Mouse (Mus musculus): Measurements from ENCODE around the gene Pnpla1. TPM values are rescaled to one million over a fixed set of nuclear protein-coding genes. Genes with fewer than 3 reads are reported as not detected.
A peak's percentile ranks its signal among the peaks of the same experiment; 100 is the strongest.

The Pnpla1 gene
- polyA plus RNA-seq, 1 experiment from 2014 or later = 1.2 TPM

DNA sequence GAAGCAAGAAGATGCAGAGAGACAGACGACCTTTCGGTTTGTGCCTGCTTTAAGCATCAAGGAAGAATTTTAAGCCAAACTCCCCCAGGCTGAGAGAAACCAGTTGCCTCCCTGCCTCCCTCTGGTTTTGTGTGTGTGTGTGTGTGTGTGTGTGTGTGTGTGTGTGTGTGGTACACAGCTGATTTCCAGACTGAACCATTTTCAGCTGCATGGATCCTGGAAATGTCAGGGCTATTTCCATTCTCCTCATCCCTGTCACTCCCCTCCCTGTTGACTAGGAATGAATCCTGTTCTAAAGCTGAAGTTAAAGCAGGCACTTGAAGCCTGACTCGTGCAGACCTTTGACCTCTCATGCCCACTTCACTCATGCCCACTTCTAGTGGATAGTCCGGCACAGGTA lies 16.0 kb downstream of the Pnpla1 start:
- H3K9me3 ChIP-seq = no peaks in the 10 kb centered on the region
- H3K36me3 ChIP-seq = no peaks in the 10 kb centered on the region
- H3K27me3 ChIP-seq (replicated peaks) = no peaks in the 10 kb centered on the region
- H3K4me2 ChIP-seq (replicated peaks) = no peak overlapping the region
- 71% methylated on average over 4 of the region's 4 CpGs for WGBS
- no peak overlapping the region for H3K9ac ChIP-seq
- H3K27ac ChIP-seq = no peak overlapping the region
- ATAC-seq = no peak
- H3K4me1 ChIP-seq (replicated peaks) = 0 out of 2 replicates have a peak, but pooled peaks cover 10% of the 10 kb centered on the region
- no peak overlapping the region for H3K4me3 ChIP-seq (replicated peaks)

DNA sequence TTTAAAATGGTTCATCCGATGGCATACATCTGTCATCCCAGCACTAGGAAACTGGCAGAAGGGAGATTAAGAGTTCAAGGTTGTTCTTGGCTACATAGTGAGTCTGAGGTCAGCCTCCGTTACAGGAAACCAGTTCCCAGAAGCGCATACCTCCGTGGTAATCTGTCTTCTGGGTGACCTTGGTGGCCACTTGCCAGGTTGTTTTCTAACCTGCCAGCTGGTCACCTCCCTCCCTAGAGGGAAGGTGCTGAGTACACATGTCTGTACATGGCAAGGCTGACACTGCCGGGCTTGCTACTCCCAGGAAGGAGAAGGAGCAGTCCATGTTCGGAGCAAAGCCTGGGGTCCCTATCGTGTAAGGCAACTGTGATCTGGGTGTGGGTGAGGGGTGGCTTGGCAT lies 16.6 kb downstream of the Pnpla1 start:
- Histone ChIP-seq H3K27me3 (replicated peaks) (no peaks in the 10 kb centered on the region), H3K4me3 (replicated peaks) (no peak overlapping the region), H3K27ac (no peak overlapping the region), H3K9ac (no peak overlapping the region), H3K36me3 (no peaks in the 10 kb centered on the region), H3K4me1 (replicated peaks) (0 out of 2 replicates have a peak, but pooled peaks cover 12% of the 10 kb centered on the region), H3K9me3 (no peaks in the 10 kb centered on the region), H3K4me2 (replicated peaks) (no peak overlapping the region)
- 58% methylated on average over 7 of the region's 7 CpGs for WGBS
- ATAC-seq = peak; percentile 32; the same call in 1 of the 2 replicates

DNA sequence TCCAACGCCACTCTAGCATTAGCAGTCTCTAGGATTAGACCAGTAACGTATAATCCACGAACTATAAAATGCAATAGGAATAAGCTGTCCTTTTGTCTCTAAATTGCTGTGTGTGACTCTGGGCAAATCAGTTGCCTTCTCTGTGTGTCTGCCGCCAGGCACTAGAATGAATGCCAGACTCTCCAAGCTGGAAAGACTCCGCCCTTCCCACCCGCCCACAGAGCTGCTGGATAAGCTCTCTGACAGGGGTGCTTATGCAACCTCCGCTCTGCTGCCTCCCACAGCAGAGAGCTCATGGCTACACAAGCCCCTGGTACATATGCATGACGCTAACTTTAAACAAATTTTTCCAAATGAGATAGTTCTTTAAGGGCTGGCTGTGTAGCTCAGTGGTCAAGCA lies 17.1 kb downstream of the Pnpla1 start:
- H3K36me3 ChIP-seq = no peaks in the 10 kb centered on the region
- no peak overlapping the region for H3K27ac ChIP-seq
- 36% methylated on average over 8 of the region's 8 CpGs for WGBS
- 0 out of 2 replicates have a peak, but pooled peaks cover 16% of the 10 kb centered on the region for H3K4me1 ChIP-seq (replicated peaks)
- H3K4me2 ChIP-seq (replicated peaks) = no peak overlapping the region
- no peak overlapping the region for H3K9ac ChIP-seq
- peak; percentile 67 for ATAC-seq
- no peaks in the 10 kb centered on the region for H3K9me3 ChIP-seq
- H3K27me3 ChIP-seq (replicated peaks) = no peaks in the 10 kb centered on the region
- H3K4me3 ChIP-seq (replicated peaks) = no peak overlapping the region

DNA sequence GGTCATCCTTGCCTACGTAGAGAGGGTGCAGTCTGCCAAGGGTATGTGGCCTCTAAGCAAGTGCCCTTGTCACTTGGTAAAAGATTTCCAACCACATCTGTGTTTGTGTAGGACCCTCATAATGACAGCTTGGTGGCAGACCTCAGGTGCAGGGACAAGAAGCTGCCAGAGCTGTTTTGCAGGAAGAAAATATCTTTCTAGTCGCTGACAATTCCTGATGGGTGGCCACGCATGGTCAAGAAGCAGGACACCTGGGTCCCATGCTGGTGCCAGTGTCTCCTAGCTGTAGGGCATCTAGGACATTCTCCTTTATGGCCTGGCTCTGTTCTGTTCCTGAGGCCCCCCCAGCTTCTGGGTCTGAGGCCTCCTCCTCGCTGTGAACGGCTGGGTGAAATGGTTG lies 18.1 kb downstream of the Pnpla1 start:
- H3K36me3 ChIP-seq = no peaks in the 10 kb centered on the region
- no peak for ATAC-seq
- no peaks in the 10 kb centered on the region for H3K9me3 ChIP-seq
- 76% methylated on average over 5 of the region's 5 CpGs for WGBS
- no peak overlapping the region for H3K9ac ChIP-seq
- H3K27ac ChIP-seq = no peak overlapping the region
- H3K4me1 ChIP-seq (replicated peaks) = 0 out of 2 replicates have a peak, but pooled peaks cover 16% of the 10 kb centered on the region
- H3K4me2 ChIP-seq (replicated peaks) = 0 out of 2 replicates have a peak overlapping the region, but pooled peaks have one; percentile 17
- H3K27me3 ChIP-seq (replicated peaks) = no peaks in the 10 kb centered on the region
- H3K4me3 ChIP-seq (replicated peaks) = no peak overlapping the region

DNA sequence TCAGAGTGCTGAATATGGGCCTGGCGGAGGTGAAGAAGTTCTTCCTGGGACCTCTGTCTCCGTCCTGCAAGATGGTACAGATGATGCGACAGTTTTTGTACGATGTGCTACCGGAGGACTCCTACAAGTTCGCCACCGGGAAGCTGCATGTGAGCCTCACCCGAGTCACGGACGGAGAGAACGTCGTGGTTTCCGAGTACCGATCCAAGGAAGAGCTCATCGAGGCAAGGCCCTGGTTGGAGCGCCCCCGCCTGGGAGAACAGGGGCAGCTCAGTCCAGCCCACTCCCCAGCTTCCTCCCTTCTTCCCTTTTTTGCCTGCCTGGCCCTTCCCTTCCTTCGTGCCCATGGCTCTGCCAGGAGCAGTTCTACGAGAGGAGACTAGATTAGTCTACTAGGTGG lies 18.6 kb downstream of the Pnpla1 start:
- WGBS = 18% methylated on average over 19 of the region's 19 CpGs
- no peaks in the 10 kb centered on the region for H3K9me3 ChIP-seq

DNA sequence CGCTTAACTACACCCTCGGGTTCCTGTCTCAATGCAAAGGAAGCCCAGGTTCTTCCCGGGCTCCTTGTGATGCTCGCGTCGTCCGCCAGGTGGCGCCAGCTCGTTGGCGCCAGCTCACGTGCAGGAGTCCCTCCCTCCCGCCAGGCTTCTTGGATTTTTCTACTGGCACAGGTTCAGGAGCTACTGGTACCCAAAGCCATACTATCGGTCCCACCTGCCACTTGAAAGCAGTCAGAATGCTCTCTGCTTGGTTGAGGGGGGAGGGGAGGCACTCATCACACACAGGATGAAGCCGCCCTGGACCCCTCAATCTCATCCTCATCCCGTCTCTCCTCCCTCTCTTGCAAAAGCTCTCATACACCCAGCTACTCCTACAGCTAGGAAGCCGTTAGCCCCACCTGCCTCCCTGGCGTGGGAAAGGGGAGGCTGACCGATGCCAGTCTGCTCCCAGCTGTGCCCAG lies 21.8 kb downstream of the Pnpla1 start:
- H3K9me3 ChIP-seq = no peaks in the 10 kb centered on the region
- no peaks in the 10 kb centered on the region; the same call in 1 of the 2 replicates for H3K27me3 ChIP-seq (replicated peaks)
- peak; percentile 46; the same call in 1 of the 2 replicates for ATAC-seq
- 11% methylated on average over 18 of the region's 18 CpGs for WGBS
- no peaks in the 10 kb centered on the region for H3K36me3 ChIP-seq
- peak overlapping the region; percentile 35; the same call in 1 of the 2 replicates for H3K4me2 ChIP-seq (replicated peaks)
- H3K9ac ChIP-seq = no peak overlapping the region
- H3K4me1 ChIP-seq (replicated peaks) = 0 out of 2 replicates have a peak, but pooled peaks cover 15% of the 10 kb centered on the region
- no peak overlapping the region for H3K27ac ChIP-seq
- H3K4me3 ChIP-seq (replicated peaks) = no peak overlapping the region

More for the DNA sequence above, 18.6 kb downstream of the Pnpla1 start:
- Histone ChIP-seq H3K4me1 (replicated peaks) (0 out of 2 replicates have a peak, but pooled peaks cover 16% of the 10 kb centered on the region), H3K27me3 (replicated peaks) (no peaks in the 10 kb centered on the region; the same call in 1 of the 2 replicates), H3K4me3 (replicated peaks) (no peak overlapping the region), H3K9ac (no peak overlapping the region), H3K27ac (no peak overlapping the region), H3K4me2 (replicated peaks) (0 out of 2 replicates have a peak overlapping the region, but pooled peaks have one; percentile 17), H3K36me3 (no peaks in the 10 kb centered on the region)
- ATAC-seq = no peak

DNA sequence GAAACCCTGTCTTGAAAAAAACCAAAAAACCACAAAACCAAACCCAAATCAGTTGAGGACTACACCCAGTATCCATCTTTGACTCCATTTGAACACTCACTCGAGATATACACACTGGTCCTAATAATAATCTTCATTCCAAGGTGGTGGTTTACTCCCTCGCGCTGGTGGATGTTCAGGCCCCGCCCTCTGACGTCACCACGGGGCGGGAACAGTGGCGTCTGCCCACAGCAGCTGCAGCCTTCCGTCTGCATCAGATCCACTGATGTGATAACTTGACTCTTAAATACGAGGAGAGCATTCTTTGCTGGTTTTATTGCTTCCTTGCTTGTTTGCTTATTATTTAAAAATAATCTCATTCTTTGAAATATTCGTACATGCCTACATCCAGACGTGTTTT lies 24.1 kb downstream of the Pnpla1 start:
- H3K4me1 ChIP-seq (replicated peaks) = 0 out of 2 replicates have a peak, but pooled peaks cover 6% of the 10 kb centered on the region
- no peak overlapping the region for H3K27ac ChIP-seq
- H3K9ac ChIP-seq = no peak overlapping the region
- H3K27me3 ChIP-seq (replicated peaks) = no peaks in the 10 kb centered on the region; the same call in 1 of the 2 replicates
- no peaks in the 10 kb centered on the region for H3K9me3 ChIP-seq
- peak; percentile 60; the same call in 1 of the 2 replicates for ATAC-seq
- H3K4me2 ChIP-seq (replicated peaks) = peak overlapping the region; percentile 18; the same call in 1 of the 2 replicates
- no peaks in the 10 kb centered on the region for H3K36me3 ChIP-seq
- WGBS = 2% methylated on average over 12 of the region's 12 CpGs
- no peak overlapping the region for H3K4me3 ChIP-seq (replicated peaks)

DNA sequence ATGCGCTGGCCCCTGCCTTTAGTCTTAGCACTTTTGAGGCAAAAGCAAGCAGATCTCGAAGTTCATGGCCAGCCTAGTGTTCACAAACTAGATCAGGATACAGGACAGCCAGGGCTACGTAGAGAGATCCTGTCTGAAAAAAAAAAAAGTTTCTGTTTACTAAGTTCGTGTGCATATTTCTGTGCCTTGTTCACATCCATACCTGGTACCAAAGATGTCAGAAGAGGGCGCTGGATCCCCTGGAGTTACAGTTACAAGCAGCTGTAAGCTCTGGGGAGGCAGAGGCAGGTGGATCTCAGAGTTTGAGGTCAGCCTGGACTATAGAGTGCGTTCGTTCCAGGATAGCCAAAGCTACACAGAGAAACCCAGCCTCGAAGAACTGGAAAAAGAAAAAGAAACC lies 24.6 kb downstream of the Pnpla1 start:
- ATAC-seq = no peak
- no peak overlapping the region for H3K4me2 ChIP-seq (replicated peaks)

DNA sequence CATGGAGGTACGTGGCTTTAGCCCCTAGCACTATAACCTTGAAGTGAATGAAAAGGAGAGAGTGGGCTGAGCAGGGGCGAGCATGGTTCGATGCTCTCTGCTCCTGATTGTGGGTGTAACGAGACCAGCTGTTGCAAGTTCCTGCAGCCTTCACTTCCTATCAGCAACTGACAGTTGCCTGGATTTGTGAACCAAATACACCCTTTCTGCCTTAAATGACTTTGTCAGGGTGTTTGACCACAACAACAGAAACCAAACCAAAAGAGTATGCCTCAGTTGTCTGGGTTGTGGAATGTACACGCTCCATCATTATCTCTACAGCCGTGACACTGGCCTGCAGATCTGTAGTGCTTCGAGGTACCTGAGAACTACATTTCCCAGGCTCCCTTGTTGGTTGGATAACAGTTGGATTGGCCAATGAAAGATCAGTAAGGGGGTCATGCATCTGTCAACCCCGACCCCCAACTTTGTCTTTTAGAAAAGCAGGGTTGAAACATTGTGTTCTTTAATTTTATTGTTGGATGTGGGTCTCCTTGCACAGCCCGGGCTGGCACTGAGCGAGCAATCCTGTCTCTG lies 25.8 kb downstream of the Pnpla1 start:
- Histone ChIP-seq H3K36me3 (no peaks in the 10 kb centered on the region), H3K9ac (no peak overlapping the region), H3K4me3 (replicated peaks) (no peak overlapping the region), H3K4me1 (replicated peaks) (0 out of 2 replicates have a peak, but pooled peaks cover 6% of the 10 kb centered on the region), H3K27ac (no peak overlapping the region), H3K27me3 (replicated peaks) (no peaks in the 10 kb centered on the region; the same call in 1 of the 2 replicates), H3K9me3 (no peaks in the 10 kb centered on the region), H3K4me2 (replicated peaks) (no peak overlapping the region)
- 72% methylated on average over 10 of the region's 10 CpGs for WGBS
- ATAC-seq = no peak

More for the DNA sequence above, 24.6 kb downstream of the Pnpla1 start:
- H3K9me3 ChIP-seq = no peaks in the 10 kb centered on the region
- H3K27me3 ChIP-seq (replicated peaks) = no peaks in the 10 kb centered on the region; the same call in 1 of the 2 replicates
- H3K36me3 ChIP-seq = no peaks in the 10 kb centered on the region
- 52% methylated on average over 8 of the region's 8 CpGs for WGBS
- no peak overlapping the region for H3K9ac ChIP-seq
- no peak overlapping the region for H3K27ac ChIP-seq
- H3K4me3 ChIP-seq (replicated peaks) = no peak overlapping the region
- 0 out of 2 replicates have a peak, but pooled peaks cover 6% of the 10 kb centered on the region for H3K4me1 ChIP-seq (replicated peaks)

DNA sequence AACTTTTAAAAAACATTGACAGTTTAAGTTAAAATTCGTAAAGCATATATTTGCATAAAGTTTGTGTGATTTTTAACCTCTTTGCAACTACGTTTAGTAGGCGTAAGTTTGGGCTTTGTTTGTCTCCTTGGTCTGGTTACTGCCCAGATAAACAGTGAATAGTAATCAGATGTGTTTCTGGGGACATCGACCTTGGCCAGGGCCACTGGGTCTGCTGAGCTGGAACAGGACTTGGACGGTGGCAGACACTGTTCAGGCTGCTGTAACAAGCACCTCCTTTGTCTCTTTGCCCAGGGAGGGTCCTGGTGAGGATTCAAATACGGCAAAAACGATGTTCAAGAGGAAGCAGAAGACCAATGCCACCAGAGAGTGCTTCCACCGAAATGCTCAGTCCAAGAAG lies 27.0 kb downstream of the Pnpla1 start:
- no peak overlapping the region for H3K27ac ChIP-seq
- H3K27me3 ChIP-seq (replicated peaks) = no peaks in the 10 kb centered on the region; the same call in 1 of the 2 replicates
- H3K36me3 ChIP-seq = no peaks in the 10 kb centered on the region
- 0 out of 2 replicates have a peak, but pooled peaks cover under 1% of the 10 kb centered on the region for H3K4me1 ChIP-seq (replicated peaks)
- ATAC-seq = no peak
- H3K4me2 ChIP-seq (replicated peaks) = no peak overlapping the region
- no peaks in the 10 kb centered on the region for H3K9me3 ChIP-seq
- H3K9ac ChIP-seq = no peak overlapping the region
- no peak overlapping the region for H3K4me3 ChIP-seq (replicated peaks)
- WGBS = 90% methylated on average over 8 of the region's 8 CpGs

DNA sequence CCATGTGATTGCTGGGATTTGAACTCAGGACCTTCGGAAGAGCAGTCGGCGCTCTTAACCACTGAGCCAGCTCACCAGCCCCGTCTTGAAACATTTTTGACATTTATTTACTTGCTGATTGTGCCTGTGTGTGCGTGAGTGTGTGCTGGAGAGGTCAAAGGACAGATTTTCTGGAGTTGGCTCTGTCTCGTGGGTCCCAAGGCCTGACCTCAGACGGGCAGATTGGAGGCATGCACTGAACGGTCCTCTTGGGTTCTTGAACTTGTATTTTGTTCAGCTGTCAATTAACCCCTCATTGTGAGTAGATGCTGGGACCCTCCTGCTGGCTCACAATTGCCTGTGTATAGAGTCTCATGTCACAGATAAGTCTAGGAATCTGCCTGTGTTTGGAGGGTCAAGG lies 28.1 kb downstream of the Pnpla1 start:
- no peaks in the 10 kb centered on the region for H3K36me3 ChIP-seq
- no peak overlapping the region for H3K9ac ChIP-seq
- 81% methylated on average over 8 of the region's 8 CpGs for WGBS
- no peaks in the 10 kb centered on the region for H3K9me3 ChIP-seq
- no peaks in the 10 kb centered on the region; the same call in 1 of the 2 replicates for H3K27me3 ChIP-seq (replicated peaks)
- H3K4me3 ChIP-seq (replicated peaks) = no peak overlapping the region
- no peaks in the 10 kb centered on the region for H3K4me1 ChIP-seq (replicated peaks)
- no peak overlapping the region for H3K4me2 ChIP-seq (replicated peaks)
- H3K27ac ChIP-seq = no peak overlapping the region
- ATAC-seq = no peak

DNA sequence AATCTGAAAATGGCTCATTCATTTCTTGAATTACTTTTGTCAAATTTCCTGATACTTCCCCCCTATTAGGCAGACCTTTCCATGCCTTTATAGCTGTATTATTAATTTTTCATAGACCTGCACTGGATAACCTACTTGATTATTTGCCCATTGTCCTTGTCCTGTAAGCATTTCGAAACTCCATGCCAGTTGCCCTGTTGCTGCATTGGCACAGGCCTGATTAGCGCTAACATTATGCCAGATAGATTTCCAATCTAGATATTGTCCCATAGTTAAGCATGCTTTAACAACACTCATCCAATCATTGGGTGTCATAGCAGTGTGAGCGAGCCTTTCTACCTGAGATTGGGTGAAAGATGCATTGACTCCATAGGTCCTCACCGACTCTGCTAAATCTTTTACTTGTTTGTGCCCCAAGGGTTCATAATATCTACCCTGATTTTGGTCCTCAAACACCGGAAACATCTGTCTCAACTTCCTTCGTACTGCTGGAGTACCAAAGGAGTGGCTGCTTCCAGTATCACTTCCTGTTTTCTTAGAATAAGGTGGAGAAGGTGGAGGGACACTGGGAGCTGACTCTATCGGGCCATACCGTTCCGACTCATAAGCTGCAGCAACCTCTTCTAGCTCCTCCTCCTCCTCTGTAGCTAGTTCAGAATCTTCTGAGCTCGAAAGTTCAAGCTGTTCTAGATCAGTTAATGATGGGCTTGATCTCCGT lies 36.0 kb downstream of the Pnpla1 start:
- WGBS = 86% methylated on average over 11 of the region's 11 CpGs
- ATAC-seq = no peak

More for the DNA sequence above, 36.0 kb downstream of the Pnpla1 start:
- H3K27ac ChIP-seq = no peak overlapping the region
- H3K4me2 ChIP-seq (replicated peaks) = no peak overlapping the region
- no peak overlapping the region for H3K9ac ChIP-seq
- H3K9me3 ChIP-seq = no peaks in the 10 kb centered on the region
- H3K36me3 ChIP-seq = no peaks in the 10 kb centered on the region
- no peaks in the 10 kb centered on the region for H3K27me3 ChIP-seq (replicated peaks)
- H3K4me3 ChIP-seq (replicated peaks) = no peak overlapping the region
- H3K4me1 ChIP-seq (replicated peaks) = no peaks in the 10 kb centered on the region

Data from intestine, embryonic 15.5 days (tissue).